Mouse (Mus musculus) kidney, adult 2 months (tissue): ENCODE measurements around the gene Trpm3. TPM values are rescaled to one million over a fixed set of nuclear protein-coding genes. Genes with fewer than 3 reads are reported as not detected.

Experiments
- DNase-seq: peaks from one replicate; pipeline ENCODE4 v3.0.0; 2021
- H3K27ac ChIP-seq: fragments of 200-500 bp; 2 replicates; pipeline ENCODE4 v1.5.1; 2012; ENCODE audit warnings: low read depth, low read length, control low read depth, inconsistent platforms; ENCODE audit not compliant: insufficient read depth
- H3K27me3 ChIP-seq: fragments of 200-500 bp; replicated peaks from 2 replicates; pipeline ENCODE4 v1.6.1; 2012; ENCODE audit warnings: mild to moderate bottlenecking, moderate library complexity, low read length, inconsistent platforms; ENCODE audit not compliant: control insufficient read depth, insufficient read depth
- H3K36me3 ChIP-seq: fragments of 200-500 bp; 2 replicates; pipeline ENCODE4 v1.6.1; 2012; ENCODE audit warnings: mild to moderate bottlenecking, moderate library complexity, low read length, inconsistent platforms; ENCODE audit not compliant: control insufficient read depth, insufficient read depth
- H3K4me1 ChIP-seq: fragments of 200-500 bp; 2 replicates; pipeline ENCODE4 v1.6.1; 2011; ENCODE audit warnings: low read length; ENCODE audit not compliant: control insufficient read depth, insufficient read depth
- H3K4me3 ChIP-seq: fragments of 200-500 bp; 2 replicates; pipeline ENCODE4 v1.5.1; 2011; ENCODE audit warnings: mild to moderate bottlenecking, low read depth, low read length, control low read depth; ENCODE audit not compliant: insufficient read depth
- CTCF ChIP-seq: fragments of 200-500 bp; conservative IDR thresholded peaks from 2 replicates; pipeline ENCODE4 v1.5.1; 2011; ENCODE audit warnings: low read depth, mild to moderate bottlenecking, control low read depth, low read length, moderate library complexity, mixed read lengths; ENCODE audit not compliant: insufficient read depth, insufficient read length
- POLR2A ChIP-seq: fragments of 200-500 bp; IDR thresholded peaks from one replicate; pipeline ENCODE4 v1.6.1; 2011; ENCODE audit warnings: low read depth, low read length, control low read depth
- WGBS: fragments of 180-500 bp; shearing (Covaris S2); methylation state at CpG from one replicate; pipeline ENCODE4 v1.1.7; 2018; 5-methylcytosine and 5-hydroxymethylcytosine counted together
- polyA plus RNA-seq: library from polyadenylated mRNA; depleted of rRNA; stranded (reverse); fragments of >200 nt; gene quantifications from 2 replicates; pipeline ENCODE4 v1.2.3, GENCODE M21; 2012

Gene Trpm3
- polyA plus RNA-seq, 1 experiment = 0.80 TPM

DNA sequence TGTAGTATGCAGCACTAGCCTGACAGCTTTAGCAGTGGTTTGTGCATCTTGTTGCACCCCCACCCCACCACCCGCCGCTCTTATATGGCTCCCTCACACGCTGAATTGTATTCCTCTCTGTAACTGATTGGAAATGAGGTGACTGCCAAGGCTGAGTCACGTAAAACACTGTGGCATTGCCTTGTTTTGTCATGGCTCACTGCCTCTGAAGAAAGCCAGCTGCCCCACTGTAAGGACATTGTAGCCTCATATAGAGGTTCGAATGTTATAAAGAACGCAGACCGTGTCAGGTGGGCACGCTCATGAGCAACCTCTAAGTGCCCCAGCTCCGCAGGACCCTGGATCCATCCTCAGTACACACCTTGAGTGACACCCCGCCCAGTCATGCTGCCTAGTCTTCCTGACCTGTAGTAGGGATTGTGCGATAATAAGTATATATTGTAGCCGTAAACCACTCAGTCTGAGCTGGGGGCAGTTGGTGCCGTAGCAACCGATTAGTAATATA is 215.2 kb downstream of the Trpm3 start:
- H3K4me3 ChIP-seq = no peak overlapping the region
- DNase-seq = no peak
- H3K27ac ChIP-seq = no peak overlapping the region
- H3K27me3 ChIP-seq = no peaks in the 10 kb centered on the region
- 42% methylated on average over 14 of the region's 14 CpGs for WGBS
- no peaks in the 10 kb centered on the region for H3K36me3 ChIP-seq
- no peaks in the 10 kb centered on the region for H3K4me1 ChIP-seq
- TF ChIP-seq POLR2A (no peak), CTCF (no peak)

DNA sequence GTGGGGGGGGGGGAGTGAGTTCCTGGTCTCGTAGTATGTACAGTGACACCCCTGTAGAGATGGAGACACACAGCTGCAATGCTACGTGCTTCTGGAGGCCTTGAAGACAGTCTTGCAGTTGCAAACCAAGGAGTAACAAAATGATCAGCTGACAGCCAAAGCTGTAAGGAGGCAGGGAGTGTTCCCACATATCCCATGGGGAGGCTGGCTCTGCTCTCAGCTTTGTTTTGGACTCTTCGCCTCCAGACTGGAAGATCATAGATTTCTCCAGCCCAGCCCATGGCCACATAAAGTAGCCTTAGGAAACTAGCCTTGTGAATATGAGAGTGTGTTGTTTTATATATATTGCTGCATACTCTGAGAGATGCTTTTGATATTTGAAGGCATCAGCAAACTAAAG is 248.0 kb downstream of the Trpm3 start:
- H3K4me3 ChIP-seq = no peak overlapping the region
- TF ChIP-seq CTCF = no peak
- no peak for TF ChIP-seq POLR2A
- DNase-seq = no peak
- H3K27me3 ChIP-seq = no peaks in the 10 kb centered on the region
- no peaks in the 10 kb centered on the region for H3K4me1 ChIP-seq
- H3K27ac ChIP-seq = no peak overlapping the region
- no peaks in the 10 kb centered on the region for H3K36me3 ChIP-seq
- WGBS = 83% methylated on average over 3 of the region's 3 CpGs

DNA sequence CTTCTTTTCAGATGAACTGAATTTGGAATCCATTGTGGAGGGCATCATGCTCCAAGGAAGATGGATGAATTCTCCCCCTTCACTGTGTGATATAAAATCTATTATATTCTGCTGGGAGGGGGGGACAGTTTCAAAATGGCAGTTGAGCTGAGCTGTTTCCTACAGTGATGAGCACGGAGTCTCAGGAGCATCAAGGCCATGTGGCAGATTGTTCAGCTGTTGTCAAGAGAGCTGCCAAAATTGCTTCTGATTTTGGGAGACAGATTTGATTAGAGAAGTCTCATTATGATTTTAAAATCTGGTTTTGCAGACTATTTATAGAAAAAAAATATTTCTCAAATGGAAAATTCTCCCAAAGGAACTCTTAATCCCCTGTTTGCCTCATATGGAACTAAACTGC is 255.9 kb downstream of the Trpm3 start:
- 100% methylated on average over 1 of the region's 1 CpGs for WGBS
- Histone ChIP-seq H3K4me1 (no peaks in the 10 kb centered on the region), H3K27me3 (no peaks in the 10 kb centered on the region), H3K27ac (no peak overlapping the region), H3K4me3 (no peak overlapping the region), H3K36me3 (no peaks in the 10 kb centered on the region)
- TF ChIP-seq CTCF (no peak), POLR2A (no peak)
- DNase-seq = no peak

DNA sequence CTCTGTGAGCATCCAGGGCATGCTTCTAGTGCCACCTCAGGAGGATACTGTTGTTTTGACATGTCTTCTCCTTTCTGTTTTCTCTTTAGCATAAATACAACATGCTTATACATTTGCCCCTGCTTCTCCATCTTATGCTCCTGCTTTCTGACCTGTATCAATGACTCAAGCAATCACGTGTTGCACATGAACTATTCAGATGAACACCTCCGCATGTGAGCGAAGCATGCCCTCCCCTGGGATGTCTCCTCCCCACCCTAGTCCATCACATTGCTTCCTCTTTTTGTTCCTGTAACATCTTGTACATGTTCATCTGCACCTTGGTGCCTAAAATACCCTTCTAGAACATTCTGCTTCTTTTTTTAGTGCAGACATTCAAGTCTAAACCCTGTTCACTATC is 265.2 kb downstream of the Trpm3 start:
- H3K36me3 ChIP-seq = no peaks in the 10 kb centered on the region
- no peak overlapping the region for H3K27ac ChIP-seq
- no peak for DNase-seq
- no peak for TF ChIP-seq CTCF
- no peak for TF ChIP-seq POLR2A
- no peaks in the 10 kb centered on the region for H3K4me1 ChIP-seq
- no peak overlapping the region for H3K4me3 ChIP-seq
- 80% methylated on average over 3 of the region's 3 CpGs for WGBS
- H3K27me3 ChIP-seq = no peaks in the 10 kb centered on the region; the same call in 1 of the 2 replicates

DNA sequence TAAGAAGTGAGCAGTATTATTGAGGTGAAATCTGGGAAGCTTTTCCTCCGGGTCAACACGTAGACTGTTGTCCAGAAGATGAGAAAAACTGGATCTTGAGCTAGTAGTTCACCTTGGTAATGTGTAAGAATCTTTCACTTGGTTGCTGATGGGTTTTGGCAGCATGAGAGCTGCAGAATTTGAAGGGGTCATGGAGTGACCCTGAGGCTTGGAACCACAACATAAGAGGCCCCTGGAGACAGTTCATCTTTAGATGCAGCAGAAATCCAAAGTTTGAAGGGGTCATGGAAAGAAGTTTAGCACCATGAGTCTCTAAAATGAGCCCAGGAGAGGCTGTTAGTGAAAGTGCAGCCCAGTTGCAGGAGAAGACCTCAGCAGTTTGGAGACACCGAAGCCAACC is 279.4 kb downstream of the Trpm3 start:
- Histone ChIP-seq H3K36me3 (no peaks in the 10 kb centered on the region), H3K4me1 (no peaks in the 10 kb centered on the region), H3K4me3 (no peak overlapping the region), H3K27ac (no peak overlapping the region), H3K27me3 (no peaks in the 10 kb centered on the region)
- WGBS = 91% methylated on average over 3 of the region's 3 CpGs
- no peak for DNase-seq
- no peak for TF ChIP-seq CTCF
- no peak for TF ChIP-seq POLR2A

DNA sequence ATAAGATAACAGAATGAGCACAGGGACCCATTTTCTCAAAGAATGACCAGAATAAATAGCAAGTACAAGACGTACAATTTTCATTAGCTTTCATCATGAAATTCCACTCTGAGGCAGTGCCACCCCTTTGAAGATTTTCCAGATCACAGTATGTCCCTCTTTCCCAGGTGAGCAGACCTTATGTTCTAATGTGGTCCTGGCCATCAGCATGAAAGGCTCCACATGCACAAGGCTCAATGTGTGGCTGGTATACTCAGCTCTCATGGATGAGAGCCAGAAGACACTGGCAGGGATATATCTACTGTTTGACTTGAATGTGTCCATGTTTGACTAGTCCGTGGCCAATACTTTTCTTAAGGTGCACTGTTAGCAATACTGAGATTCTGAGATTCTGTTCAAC is 298.4 kb downstream of the Trpm3 start:
- Histone ChIP-seq H3K36me3 (no peaks in the 10 kb centered on the region), H3K4me3 (no peak overlapping the region), H3K27ac (no peak overlapping the region), H3K27me3 (no peaks in the 10 kb centered on the region), H3K4me1 (no peaks in the 10 kb centered on the region)
- no peak for TF ChIP-seq CTCF
- no peak for TF ChIP-seq POLR2A
- no peak for DNase-seq
- 88% methylated on average over 2 of the region's 2 CpGs for WGBS

DNA sequence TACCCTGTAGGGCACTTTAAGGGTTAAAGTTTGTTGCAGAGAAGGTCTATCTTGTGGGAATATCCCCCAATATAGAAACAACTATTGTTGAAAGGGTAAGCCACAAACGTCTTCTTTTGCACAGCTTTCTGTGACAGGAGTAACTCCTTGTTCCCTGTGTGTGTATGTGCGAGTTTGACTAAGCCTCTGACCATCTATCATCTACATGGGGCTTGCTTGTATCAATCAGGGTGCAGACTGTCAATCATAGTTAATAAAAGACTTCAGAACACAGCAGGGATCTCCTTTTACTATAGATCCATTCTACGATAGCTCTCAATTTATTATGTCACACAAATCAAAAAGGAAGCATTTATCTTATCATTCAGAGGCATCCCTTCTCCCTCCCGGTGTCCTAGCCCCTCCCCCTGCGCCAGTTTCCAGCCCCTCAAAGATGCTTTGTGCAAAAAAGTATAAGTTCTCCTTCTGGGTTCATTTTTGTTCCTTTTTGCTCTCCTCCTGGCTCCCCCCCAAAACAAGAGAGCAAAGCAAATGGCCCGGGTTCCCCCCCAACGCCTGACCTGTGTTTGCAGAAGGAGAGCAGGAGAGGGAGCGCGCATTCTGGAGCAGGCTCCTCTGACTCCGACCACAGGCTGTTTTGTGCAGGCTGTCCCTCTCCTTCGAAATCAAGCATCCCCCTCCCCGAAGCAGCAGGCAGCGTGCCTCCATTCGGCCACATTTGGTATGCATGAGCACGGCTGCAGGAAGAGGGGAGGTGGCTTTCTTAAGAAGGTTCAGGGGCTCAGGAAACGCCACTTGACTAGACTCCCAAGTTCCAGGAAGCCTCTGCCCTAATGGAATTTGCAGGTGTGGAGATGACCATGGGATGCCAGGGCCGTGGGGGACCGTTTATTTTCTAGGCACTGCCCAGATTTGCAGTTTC is 308.8 kb downstream of the Trpm3 start:
- Histone ChIP-seq H3K36me3 (no peaks in the 10 kb centered on the region), H3K27ac (no peak overlapping the region), H3K27me3 (no peaks in the 10 kb centered on the region), H3K4me1 (no peaks in the 10 kb centered on the region), H3K4me3 (peak overlapping the region; percentile 21)
- TF ChIP-seq POLR2A (no peak), CTCF (no peak)
- WGBS = 5% methylated on average over 18 of the region's 18 CpGs
- no peak for DNase-seq
